Mouse (Mus musculus) heart, adult 11 months (tissue): ENCODE results near the gene Acad12.
A peak's percentile ranks its signal among the peaks of the same experiment; 100 is the strongest.
"Not testable (repeated sequence)": the region's sequence is repeated elsewhere in the genome, so short reads cannot be mapped to it uniquely, and the experiment has no call there.

ENCODE experiments used
- DNase-seq: peaks from one replicate; pipeline ENCODE4 v3.0.0; 2022

Acad12 gene

GRCm38 (mm10) chr5:121618592-121619513 is at the start of gene Acad12:
TSS of gene Acad12 (minus strand) at chr5:121618938.
- peak; percentile 99 for DNase-seq

GRCm38 (mm10) chr5:121668411-121668810 is 49.7 kb upstream of the Acad12 start:
- no peak for DNase-seq

GRCm38 (mm10) chr5:121667067-121667466 is 48.3 kb upstream of the Acad12 start:
- no peak for DNase-seq

- DNase-seq: no peak
Measured at GRCm38 (mm10) chr5:121664971-121665370, 46.2 kb upstream of the Acad12 start.

GRCm38 (mm10) chr5:121664078-121664477 is 45.3 kb upstream of the Acad12 start:
- no peak for DNase-seq

- no peak for DNase-seq
Measured at GRCm38 (mm10) chr5:121663456-121663855, 44.7 kb upstream of the Acad12 start.

GRCm38 (mm10) chr5:121661494-121661893 is 42.8 kb upstream of the Acad12 start:
- no peak for DNase-seq

GRCm38 (mm10) chr5:121660897-121661254 is 42.1 kb upstream of the Acad12 start:
- no peak for DNase-seq

GRCm38 (mm10) chr5:121660059-121660896 is 41.5 kb upstream of the Acad12 start, which contains the start of the genes Acad10 and Brap:
TSS of gene Acad10 (minus strand) at chr5:121660514.
TSS of gene Brap (plus strand) at chr5:121660563.
- peak; percentile 100 for DNase-seq

GRCm38 (mm10) chr5:121657656-121658055 is 38.9 kb upstream of the Acad12 start:
- DNase-seq: not testable (repeated sequence)

- peak; percentile 96 for DNase-seq
Measured at GRCm38 (mm10) chr5:121656866-121657265, 38.1 kb upstream of the Acad12 start.

- DNase-seq: no peak
Measured at GRCm38 (mm10) chr5:121654526-121654925, 35.8 kb upstream of the Acad12 start.

- DNase-seq: no peak
Measured at GRCm38 (mm10) chr5:121649134-121649533, 30.4 kb upstream of the Acad12 start.

GRCm38 (mm10) chr5:121639601-121640000 is 20.9 kb upstream of the Acad12 start:
- DNase-seq: no peak

GRCm38 (mm10) chr5:121637296-121637695 is 18.6 kb upstream of the Acad12 start:
- no peak for DNase-seq

GRCm38 (mm10) chr5:121634668-121635067 is 15.9 kb upstream of the Acad12 start:
- no peak for DNase-seq

GRCm38 (mm10) chr5:121632804-121633203 is 14.1 kb upstream of the Acad12 start:
- no peak for DNase-seq

- DNase-seq: not testable (repeated sequence)
Measured at GRCm38 (mm10) chr5:121631106-121631647, 12.4 kb upstream of the Acad12 start.

- peak; percentile 94 for DNase-seq
Measured at GRCm38 (mm10) chr5:121627871-121628270, 9.1 kb upstream of the Acad12 start.

- DNase-seq: no peak
Measured at GRCm38 (mm10) chr5:121623241-121623640, 4.5 kb upstream of the Acad12 start.

- DNase-seq: peak; percentile 91
Measured at GRCm38 (mm10) chr5:121621102-121621501, 2.4 kb upstream of the Acad12 start.

GRCm38 (mm10) chr5:121614921-121615320 is 3.8 kb downstream of the Acad12 start:
- peak; percentile 91 for DNase-seq

- DNase-seq: no peak
Measured at GRCm38 (mm10) chr5:121612036-121612435, 6.7 kb downstream of the Acad12 start.
